Mouse (Mus musculus) heart, embryonic 15.5 days (tissue): ENCODE data around the gene Ugt1a8. TPM values are rescaled to one million over a fixed set of nuclear protein-coding genes. Genes with fewer than 3 reads are reported as not detected.

Source experiments
- ATAC-seq: fragments of 200-750 bp; cut with Nextera tagmentation; replicated peaks from 2 replicates; pipeline ENCODE4 v1.8.0; 2017; ENCODE audit warnings: low read depth, moderate TSS enrichment; ENCODE audit not compliant: insufficient number of reproducible peaks, insufficient read depth, low FRiP score
- H3K27ac ChIP-seq: fragments of 300-500 bp; sonication (generic); 2 replicates; pipeline ENCODE4 v1.5.1; 2015; ENCODE audit warnings: mild to moderate bottlenecking, inconsistent platforms
- H3K27me3 ChIP-seq: fragments of 300-500 bp; sonication (generic); 2 replicates; pipeline ENCODE4 v1.6.1; 2015; ENCODE audit warnings: inconsistent platforms
- H3K36me3 ChIP-seq: fragments of 300-500 bp; sonication (generic); 2 replicates; pipeline ENCODE4 v1.6.1; 2015; ENCODE audit warnings: mild to moderate bottlenecking, inconsistent platforms
- H3K4me1 ChIP-seq: fragments of 300-500 bp; sonication (generic); replicated peaks from 2 replicates; pipeline ENCODE4 v1.6.1; 2015; ENCODE audit warnings: inconsistent platforms
- H3K4me2 ChIP-seq: fragments of 300-500 bp; sonication (generic); 2 replicates; pipeline ENCODE4 v1.6.1; 2015; ENCODE audit warnings: inconsistent platforms, mild to moderate bottlenecking, moderate library complexity
- H3K4me3 ChIP-seq: fragments of 300-500 bp; sonication (generic); 2 replicates; pipeline ENCODE4 v1.5.1; 2015; ENCODE audit warnings: mild to moderate bottlenecking, inconsistent platforms
- H3K9ac ChIP-seq: fragments of 300-500 bp; sonication (generic); 2 replicates; pipeline ENCODE4 v1.6.1; 2015; ENCODE audit warnings: mild to moderate bottlenecking, inconsistent platforms
- H3K9me3 ChIP-seq: fragments of 300-500 bp; sonication (generic); replicated peaks from 2 replicates; pipeline ENCODE4 v1.6.1; 2016; ENCODE audit warnings: inconsistent platforms
- WGBS: fragments of 180-500 bp; shearing (Covaris S2); methylation state at CpG from one replicate; pipeline ENCODE4 v1.1.7; 2015; ENCODE audit warnings: mixed read lengths; 5-methylcytosine and 5-hydroxymethylcytosine counted together
- polyA plus RNA-seq: library from polyadenylated mRNA; unstranded; fragments of >200 nt; fragmentation: Nextera tagmentation; extraction: Ambion mirVana; gene quantifications from 2 replicates; pipeline ENCODE4 v1.2.1, GENCODE M21; 2015

The Ugt1a8 gene
- polyA plus RNA-seq, 1 experiment from 2014 or later, result not detected

GRCm38 (mm10) chr1:88245881-88246280, 158.3 kb downstream of the Ugt1a8 start:
- WGBS, result 71% methylated on average over 6 of the region's 6 CpGs
- H3K4me3 ChIP-seq, result no peak overlapping the region
- no peak overlapping the region for H3K9ac ChIP-seq
- H3K4me2 ChIP-seq, result no peak overlapping the region
- no peaks in the 10 kb centered on the region for H3K4me1 ChIP-seq
- no peak for ATAC-seq
- H3K36me3 ChIP-seq, result no peaks in the 10 kb centered on the region
- no peaks in the 10 kb centered on the region for H3K27me3 ChIP-seq
- peaks cover 55% of the 10 kb centered on the region for H3K9me3 ChIP-seq
- no peak overlapping the region for H3K27ac ChIP-seq

- Histone ChIP-seq H3K9me3 (peaks cover 58% of the 10 kb centered on the region), H3K36me3 (no peaks in the 10 kb centered on the region), H3K4me1 (no peaks in the 10 kb centered on the region), H3K27me3 (no peaks in the 10 kb centered on the region), H3K4me3 (no peak overlapping the region), H3K9ac (no peak overlapping the region), H3K4me2 (no peak overlapping the region), H3K27ac (no peak overlapping the region)
- 41% methylated on average over 6 of the region's 6 CpGs for WGBS
- no peak for ATAC-seq
These were observed 158.8 kb downstream of the Ugt1a8 start for GRCm38 (mm10) chr1:88246386-88246785.

DNA sequence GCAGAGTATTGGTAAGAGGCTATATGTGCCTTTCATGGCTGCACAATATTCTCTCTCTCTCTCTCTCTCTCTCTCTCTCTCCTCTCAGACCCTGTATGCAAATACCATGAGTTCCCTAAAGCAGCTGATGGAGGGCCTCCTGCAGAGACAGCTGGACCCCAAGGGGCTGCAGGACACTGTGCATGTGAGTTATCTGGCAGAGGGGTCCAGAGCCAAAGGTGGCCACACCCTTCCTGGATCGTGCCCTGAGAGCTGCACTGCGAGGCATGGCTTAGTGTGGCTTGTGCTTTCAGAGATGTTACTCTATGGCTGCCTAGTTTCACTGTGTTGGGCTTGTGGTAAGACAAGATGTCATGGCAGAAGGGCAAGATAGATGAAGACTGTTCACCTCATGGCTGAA, 160.0 kb downstream of the Ugt1a8 start:
- ATAC-seq, result no peak
- H3K4me2 ChIP-seq, result no peak overlapping the region

GRCm38 (mm10) chr1:88248658-88249057, 161.0 kb downstream of the Ugt1a8 start:
- no peak overlapping the region for H3K4me2 ChIP-seq
- no peaks in the 10 kb centered on the region for H3K4me1 ChIP-seq
- no peak overlapping the region for H3K4me3 ChIP-seq
- H3K27me3 ChIP-seq, result no peaks in the 10 kb centered on the region
- H3K9me3 ChIP-seq, result peaks cover 48% of the 10 kb centered on the region
- 56% methylated on average over 4 of the region's 4 CpGs for WGBS
- H3K36me3 ChIP-seq, result no peaks in the 10 kb centered on the region
- no peak for ATAC-seq
- H3K9ac ChIP-seq, result no peak overlapping the region
- H3K27ac ChIP-seq, result no peak overlapping the region

More for the DNA sequence above, 160.0 kb downstream of the Ugt1a8 start:
- H3K36me3 ChIP-seq, result no peaks in the 10 kb centered on the region
- no peaks in the 10 kb centered on the region for H3K27me3 ChIP-seq
- H3K9me3 ChIP-seq, result peaks cover 55% of the 10 kb centered on the region
- H3K9ac ChIP-seq, result no peak overlapping the region
- H3K4me1 ChIP-seq, result no peaks in the 10 kb centered on the region
- no peak overlapping the region for H3K27ac ChIP-seq
- no peak overlapping the region for H3K4me3 ChIP-seq
- 49% methylated on average over 2 of the region's 2 CpGs for WGBS

- no peak overlapping the region for H3K4me2 ChIP-seq
- no peak overlapping the region for H3K27ac ChIP-seq
- 72% methylated on average over 7 of the region's 7 CpGs for WGBS
- no peaks in the 10 kb centered on the region for H3K36me3 ChIP-seq
- no peak overlapping the region for H3K9ac ChIP-seq
- peaks cover 42% of the 10 kb centered on the region for H3K9me3 ChIP-seq
- peak; percentile 0; the same call in 1 of the 2 replicates for ATAC-seq
- H3K4me1 ChIP-seq, result no peaks in the 10 kb centered on the region
- no peak overlapping the region for H3K4me3 ChIP-seq
- no peaks in the 10 kb centered on the region for H3K27me3 ChIP-seq
These were observed 162.0 kb downstream of the Ugt1a8 start for GRCm38 (mm10) chr1:88249596-88249995.

DNA sequence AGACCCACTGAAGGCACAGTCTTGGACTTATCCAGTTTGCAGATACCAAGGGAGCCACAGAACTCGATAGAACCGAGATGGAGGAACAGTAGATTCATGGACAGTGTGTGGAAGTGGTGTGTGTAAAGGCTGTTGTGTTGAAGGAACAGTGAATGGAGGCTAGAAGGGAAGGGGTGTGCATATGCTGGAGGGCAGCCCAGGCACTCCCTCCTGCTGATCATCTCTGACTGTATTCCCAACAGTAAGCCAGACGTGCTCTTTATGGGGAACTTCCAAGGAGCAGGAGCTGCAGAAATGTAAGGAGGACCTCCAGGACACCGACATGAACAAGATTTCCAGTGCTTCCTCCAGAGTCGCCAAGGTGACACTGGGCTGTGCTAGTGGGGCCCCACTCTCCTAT, 162.4 kb downstream of the Ugt1a8 start:
- 73% methylated on average over 5 of the region's 5 CpGs for WGBS
- ATAC-seq, result no peak
- no peak overlapping the region for H3K4me2 ChIP-seq
- no peak overlapping the region for H3K9ac ChIP-seq
- H3K9me3 ChIP-seq, result peaks cover 38% of the 10 kb centered on the region
- H3K4me1 ChIP-seq, result no peaks in the 10 kb centered on the region
- no peak overlapping the region for H3K4me3 ChIP-seq
- H3K27me3 ChIP-seq, result no peaks in the 10 kb centered on the region
- H3K36me3 ChIP-seq, result no peaks in the 10 kb centered on the region
- H3K27ac ChIP-seq, result no peak overlapping the region

- Histone ChIP-seq H3K9me3 (peaks cover 33% of the 10 kb centered on the region), H3K4me3 (no peak overlapping the region), H3K36me3 (no peaks in the 10 kb centered on the region), H3K4me2 (no peak overlapping the region), H3K27me3 (no peaks in the 10 kb centered on the region), H3K27ac (no peak overlapping the region), H3K9ac (no peak overlapping the region), H3K4me1 (no peaks in the 10 kb centered on the region)
- ATAC-seq, result no peak
- WGBS, result 66% methylated on average over 8 of the region's 8 CpGs
These were observed 165.5 kb downstream of the Ugt1a8 start for GRCm38 (mm10) chr1:88253106-88253505.

GRCm38 (mm10) chr1:88253540-88253939, 165.9 kb downstream of the Ugt1a8 start:
- no peak overlapping the region for H3K9ac ChIP-seq
- no peak overlapping the region for H3K4me3 ChIP-seq
- no peaks in the 10 kb centered on the region for H3K4me1 ChIP-seq
- no peak overlapping the region for H3K4me2 ChIP-seq
- no peak overlapping the region for H3K27ac ChIP-seq
- no peaks in the 10 kb centered on the region for H3K36me3 ChIP-seq
- ATAC-seq, result no peak
- WGBS, result 64% methylated on average over 6 of the region's 6 CpGs
- no peaks in the 10 kb centered on the region for H3K27me3 ChIP-seq
- H3K9me3 ChIP-seq, result peaks cover 33% of the 10 kb centered on the region

GRCm38 (mm10) chr1:88254793-88255465, 167.3 kb downstream of the Ugt1a8 start:
- Histone ChIP-seq H3K36me3 (no peaks in the 10 kb centered on the region), H3K4me1 (peaks cover 10% of the 10 kb centered on the region), H3K27me3 (no peaks in the 10 kb centered on the region), H3K9me3 (peaks cover 22% of the 10 kb centered on the region), H3K27ac (no peak overlapping the region), H3K4me3 (no peak overlapping the region), H3K9ac (no peak overlapping the region), H3K4me2 (no peak overlapping the region)
- ATAC-seq, result no peak
- WGBS, result 80% methylated on average over 12 of the region's 12 CpGs

DNA sequence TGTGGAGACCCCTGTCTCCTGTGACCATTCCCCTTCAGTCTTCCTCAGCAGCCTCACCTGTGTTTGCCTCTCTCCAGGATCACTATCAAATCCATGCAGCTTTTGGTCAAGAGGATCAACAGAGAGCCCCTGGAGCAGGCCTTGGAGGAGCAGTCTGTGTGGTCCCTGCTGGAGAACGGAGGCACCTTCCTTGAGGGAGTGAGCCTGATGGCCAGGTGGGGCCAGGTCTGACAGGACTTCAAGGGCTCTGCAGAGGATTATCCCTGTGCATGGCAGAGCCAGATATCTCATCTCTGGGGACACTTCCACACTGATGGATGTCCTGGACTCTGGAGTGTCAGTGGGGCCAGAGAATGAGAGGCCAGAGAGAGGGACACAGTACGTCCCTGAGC, 167.8 kb downstream of the Ugt1a8 start:
- Histone ChIP-seq H3K27me3 (no peaks in the 10 kb centered on the region), H3K27ac (no peak overlapping the region), H3K9me3 (peaks cover 16% of the 10 kb centered on the region), H3K4me1 (peaks cover 14% of the 10 kb centered on the region), H3K4me3 (no peak overlapping the region), H3K4me2 (no peak overlapping the region), H3K36me3 (no peaks in the 10 kb centered on the region), H3K9ac (no peak overlapping the region)
- WGBS, result 55% methylated on average over 2 of the region's 2 CpGs
- 0 out of 2 replicates have a peak, but pooled peaks have one; percentile 3 for ATAC-seq

DNA sequence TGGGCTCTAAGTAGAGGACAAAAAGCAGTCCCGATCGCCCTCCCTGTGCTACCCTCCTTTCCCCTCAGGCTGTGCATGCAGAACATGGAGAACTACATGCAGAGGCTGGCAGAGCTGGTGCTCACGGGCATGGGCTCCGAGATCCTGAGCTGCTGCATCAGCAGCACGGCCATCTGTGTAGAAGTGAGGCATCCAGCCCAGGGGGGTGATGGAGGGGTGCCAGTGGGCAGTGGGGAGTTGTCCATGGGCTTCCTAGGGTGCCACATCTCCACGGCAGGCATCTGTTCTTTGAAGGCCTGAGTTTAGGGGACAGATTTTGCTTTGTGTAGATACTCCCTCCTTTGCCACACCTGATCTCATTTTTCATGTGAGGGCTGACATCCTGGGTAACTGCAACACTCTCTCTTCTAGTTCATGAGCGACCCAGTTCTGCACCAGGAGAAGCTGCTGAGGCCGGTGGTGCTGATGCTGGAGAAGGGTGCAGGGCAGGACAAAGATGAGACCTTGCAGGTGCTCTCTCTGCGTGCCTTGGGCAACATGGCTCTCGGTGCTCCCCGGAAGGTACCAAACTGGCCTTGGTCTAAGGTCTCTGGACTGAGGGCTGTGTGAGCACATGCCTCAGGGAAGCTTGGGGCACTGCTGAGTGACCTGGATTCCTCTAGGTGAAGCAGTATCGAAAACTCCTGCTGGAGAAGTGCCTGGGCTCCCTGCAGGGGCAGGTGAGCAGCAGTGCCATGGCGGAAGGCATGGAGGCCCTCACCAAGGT, 168.6 kb downstream of the Ugt1a8 start:
- no peak overlapping the region for H3K4me2 ChIP-seq
- peaks cover 14% of the 10 kb centered on the region for H3K4me1 ChIP-seq
- H3K36me3 ChIP-seq, result 0 out of 2 replicates have a peak, but pooled peaks cover 7% of the 10 kb centered on the region
- 74% methylated on average over 13 of the region's 13 CpGs for WGBS
- peaks cover 9% of the 10 kb centered on the region; the same call in 1 of the 2 replicates for H3K9me3 ChIP-seq
- no peak overlapping the region for H3K27ac ChIP-seq
- ATAC-seq, result no peak; the same call in 1 of the 2 replicates
- no peaks in the 10 kb centered on the region for H3K27me3 ChIP-seq
- H3K4me3 ChIP-seq, result no peak overlapping the region
- H3K9ac ChIP-seq, result no peak overlapping the region
